Mouse (Mus musculus) left cerebral cortex, postnatal 4 days (tissue): Measurements from ENCODE around the gene Olfr432. TPM values are rescaled to one million over a fixed set of nuclear protein-coding genes. Genes with fewer than 3 reads are reported as not detected.

ENCODE experiments used
- total RNA-seq, 2 experiments: library from RNA; stranded (reverse); gene quantifications; 2 replicates each; pipeline ENCODE4 v1.2.3; 2021

Olfr432 gene
- total RNA-seq, 2 experiments from 2014 or later = not detected

Other genes starting within 250 kb of the Olfr432 start
- under 1 TPM in 1 of 2 experiments, not detected in 1; 0.26 TPM for gene Ifi211, start 136.2 kb upstream of the Olfr432 start, total RNA-seq
- gene Mndal, start 106.7 kb upstream of the Olfr432 start, total RNA-seq = 1 to 10 TPM; 1.3 to 1.6 TPM
- gene Ifi203, start 106.5 kb upstream of the Olfr432 start, total RNA-seq = under 1 TPM; 0.68 to 0.72 TPM
- not detected for gene Ifi202b, start 66.5 kb upstream of the Olfr432 start, total RNA-seq
- not detected for gene Ifi205, start 17.4 kb upstream of the Olfr432 start, total RNA-seq
- gene Olfr433, start 8.5 kb upstream of the Olfr432 start, total RNA-seq = not detected
- not detected for gene Olfr430, start 17.4 kb downstream of the Olfr432 start, total RNA-seq
- gene Olfr429, start 35.1 kb downstream of the Olfr432 start, total RNA-seq = not detected
- gene Olfr427, start 47.7 kb downstream of the Olfr432 start, total RNA-seq = not detected
- gene Olfr231, start 72.0 kb downstream of the Olfr432 start, total RNA-seq = not detected
- not detected for gene Olfr424, start 82.3 kb downstream of the Olfr432 start, total RNA-seq
- not detected for gene Olfr420, start 106.4 kb downstream of the Olfr432 start, total RNA-seq
- gene Spta1, start 123.6 kb downstream of the Olfr432 start, total RNA-seq = under 1 TPM in 1 of 2 experiments, not detected in 1; 0.08 TPM
- gene Olfr419, start 202.9 kb downstream of the Olfr432 start, total RNA-seq = not detected